Mouse (Mus musculus) adrenal gland, adult 2 months (tissue): ENCODE data around the gene Adamts18. TPM values are rescaled to one million over a fixed set of nuclear protein-coding genes. Genes with fewer than 3 reads are reported as not detected.
A peak's percentile ranks its signal among the peaks of the same experiment; 100 is the strongest.
"Not testable (repeated sequence)": the region's sequence is repeated elsewhere in the genome, so short reads cannot be mapped to it uniquely, and the experiment has no call there.

Experiments used
- DNase-seq: peaks from one replicate; pipeline ENCODE4 v3.0.0; 2021
- polyA plus RNA-seq: library from polyadenylated mRNA; depleted of rRNA; stranded (reverse); fragments of >200 nt; gene quantifications from 2 replicates; pipeline ENCODE4 v1.2.3, GENCODE M21; 2012
- total RNA-seq, 2 experiments: library from RNA; stranded (reverse); gene quantifications; 2 replicates each; pipeline ENCODE4 v1.2.3; 2021

The Adamts18 gene
- total and polyA plus RNA-seq, 3 experiments, result 0.09 TPM; not detected in 2

DNA sequence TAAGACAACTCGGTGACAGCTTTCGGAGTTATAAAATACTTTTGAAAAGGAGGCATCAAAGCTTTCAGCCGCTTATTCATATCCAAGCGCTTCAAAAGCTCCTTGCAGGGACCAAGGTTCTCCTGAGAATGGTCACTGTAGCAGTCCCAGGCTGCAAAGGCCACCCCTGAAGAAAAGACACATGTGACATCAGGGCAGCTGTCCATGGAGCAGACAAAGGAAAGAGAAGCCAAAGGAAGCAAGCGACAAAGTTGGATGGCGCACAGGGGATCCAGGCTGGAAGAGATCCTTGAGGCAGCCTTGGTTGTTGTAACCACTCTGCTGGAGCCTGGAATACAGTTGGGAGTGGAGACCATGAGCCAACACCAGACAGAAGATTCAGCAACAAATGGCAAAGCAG is 10.3 kb downstream of the Adamts18 start:
- peak; percentile 11 for DNase-seq

DNA sequence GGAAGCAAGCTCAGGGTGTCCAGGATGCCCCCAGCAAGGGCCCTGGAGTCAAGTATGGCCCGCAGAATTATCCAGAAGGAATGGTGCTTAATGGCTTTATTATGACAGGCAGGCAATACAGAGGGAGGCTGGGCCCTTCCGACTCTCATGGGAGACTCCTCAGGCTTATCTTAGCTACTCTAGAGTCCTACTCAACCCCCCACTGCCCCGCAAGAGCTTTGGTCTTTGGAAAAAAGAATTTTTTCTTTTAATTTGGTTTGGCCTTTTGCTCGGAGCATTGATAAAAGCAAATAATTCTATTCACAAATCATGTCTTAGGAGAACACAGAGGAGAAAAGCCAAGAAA is 11.0 kb downstream of the Adamts18 start:
- no peak for DNase-seq

DNA sequence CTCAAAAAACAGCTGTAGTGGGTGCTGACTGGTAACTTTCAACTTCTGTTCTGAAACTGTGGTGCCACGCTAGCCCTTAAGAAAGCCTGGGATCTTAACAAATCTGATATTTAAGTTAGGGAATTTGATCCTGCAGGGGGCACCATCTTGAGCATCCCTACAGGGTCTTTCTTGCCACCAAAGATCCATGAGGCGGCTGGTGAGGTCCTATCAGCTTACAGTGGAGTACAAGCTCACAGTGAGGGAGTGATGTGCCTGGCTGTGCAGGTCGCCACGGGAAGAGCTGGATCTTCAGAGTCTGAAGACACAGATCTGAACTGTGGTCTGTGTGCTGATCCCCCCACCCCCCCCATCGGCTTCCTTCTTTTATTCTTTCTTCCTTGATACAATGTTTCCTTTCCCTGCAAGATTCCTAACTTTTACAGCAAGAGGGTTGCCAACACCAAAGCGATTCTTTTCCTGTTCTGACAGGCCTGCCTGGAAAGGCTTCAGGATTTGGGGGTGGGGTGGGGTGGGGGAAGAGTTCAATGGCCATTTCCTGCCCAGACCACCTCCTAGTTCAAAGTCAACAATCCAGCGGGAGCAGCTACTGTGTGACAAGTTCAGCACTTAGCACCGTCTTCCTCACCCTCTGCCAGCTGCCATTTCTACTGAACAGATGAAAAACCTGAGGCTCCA is 11.5 kb downstream of the Adamts18 start:
- no peak for DNase-seq

DNA sequence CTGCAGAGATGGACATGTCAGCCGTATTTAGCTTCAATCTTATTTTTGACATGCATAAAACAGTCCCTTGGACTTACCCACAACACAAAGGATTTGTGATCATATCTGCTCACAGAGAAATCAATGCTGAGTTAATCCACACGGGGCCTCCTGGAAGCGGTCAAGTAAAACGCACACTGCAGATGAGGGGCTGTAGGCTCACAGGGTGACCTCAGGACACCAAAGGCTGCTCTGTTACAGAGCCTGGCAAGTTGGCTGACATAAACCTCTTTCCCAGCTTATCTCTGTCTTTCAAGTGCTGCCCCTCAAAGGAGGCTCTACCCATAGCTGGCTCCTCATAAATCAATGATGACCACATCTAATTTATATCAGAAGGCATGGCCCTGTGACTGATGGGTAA is 14.9 kb downstream of the Adamts18 start:
- DNase-seq, result peak; percentile 15

DNA sequence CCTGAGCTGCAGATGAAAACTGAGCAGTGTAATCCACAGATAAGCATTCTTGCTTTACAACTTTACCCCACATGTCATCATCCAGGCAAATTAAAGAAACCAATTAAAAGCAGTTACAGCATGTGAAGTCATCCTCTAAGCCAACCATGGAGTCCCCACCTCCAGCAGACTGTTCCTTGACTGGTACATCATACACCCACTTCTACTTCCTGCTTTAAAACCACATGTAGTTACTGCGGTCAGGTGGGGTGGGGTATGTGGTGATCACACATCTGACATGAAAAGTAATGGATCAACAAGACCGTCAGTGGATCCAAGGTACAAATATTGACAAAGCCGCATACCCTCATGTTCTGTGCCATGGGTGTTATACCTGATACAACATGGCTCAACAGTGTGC is 21.3 kb downstream of the Adamts18 start:
- DNase-seq, result no peak

DNA sequence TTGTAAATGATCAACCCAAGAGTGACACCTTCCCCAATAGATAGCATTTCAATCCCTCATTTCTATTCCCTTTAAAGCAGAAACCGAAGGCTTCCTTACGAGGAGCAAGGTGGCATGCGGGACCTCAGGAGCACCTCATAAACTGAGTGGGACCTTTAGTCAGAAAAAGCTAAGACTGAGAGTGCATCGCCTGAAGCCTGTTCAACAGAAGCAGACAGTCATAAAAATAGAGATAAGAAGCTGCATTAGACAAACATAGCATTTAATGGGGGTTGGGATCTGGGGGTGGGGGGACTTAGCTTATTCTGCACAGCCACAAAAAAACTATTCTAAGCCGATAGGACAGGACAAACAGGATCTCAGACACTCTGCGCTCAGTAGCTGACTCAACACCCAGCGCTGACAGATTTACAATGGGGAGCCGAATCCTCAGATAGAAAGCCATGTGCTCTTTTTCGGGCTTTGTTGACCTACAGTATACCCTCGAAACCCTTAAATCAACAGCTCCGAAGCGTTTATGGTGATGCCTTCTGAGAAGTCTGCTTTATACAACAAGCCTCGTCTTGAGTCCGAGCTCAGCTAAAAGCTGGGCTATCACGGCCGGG is 27.5 kb downstream of the Adamts18 start:
- DNase-seq, result no peak

DNA sequence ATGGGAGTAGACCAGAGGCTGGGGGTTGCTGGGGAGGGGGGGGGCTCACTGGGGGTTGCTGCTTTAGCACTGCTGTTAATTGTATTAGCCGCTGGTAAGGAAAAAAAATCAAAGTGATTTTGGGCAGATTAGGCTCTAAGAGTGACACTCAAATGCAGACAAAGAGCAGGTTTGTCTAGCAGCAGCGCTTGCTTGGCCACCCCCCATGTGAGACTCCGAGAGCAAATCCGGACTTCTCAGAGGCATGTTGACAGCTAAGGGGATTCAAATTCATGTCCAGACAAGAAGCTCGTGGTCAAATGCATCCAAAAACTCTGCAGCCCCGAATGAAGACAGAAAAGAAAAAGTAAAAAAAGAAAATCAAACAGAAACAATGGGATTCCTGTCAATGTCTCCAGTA is 34.6 kb downstream of the Adamts18 start:
- DNase-seq, result no peak

DNA sequence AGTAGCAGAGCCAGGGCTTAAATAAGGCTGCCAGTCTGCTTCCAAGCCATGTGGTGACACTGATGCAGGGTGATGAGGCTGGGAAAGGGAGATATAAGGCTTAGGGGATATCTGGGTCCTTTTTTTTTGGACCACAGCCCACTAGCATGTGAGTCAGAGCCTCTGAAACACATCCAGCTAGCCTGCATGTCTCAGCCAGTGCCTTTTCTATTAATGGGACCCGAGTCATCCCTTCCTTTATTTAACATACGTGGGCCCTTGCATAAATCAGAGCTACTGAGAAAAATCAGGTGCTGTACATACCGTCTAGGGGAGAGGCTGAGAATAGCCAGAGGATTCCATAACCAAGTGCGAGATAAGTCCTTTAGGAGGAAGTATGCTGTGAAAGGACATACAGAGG is 37.0 kb downstream of the Adamts18 start:
- no peak for DNase-seq

DNA sequence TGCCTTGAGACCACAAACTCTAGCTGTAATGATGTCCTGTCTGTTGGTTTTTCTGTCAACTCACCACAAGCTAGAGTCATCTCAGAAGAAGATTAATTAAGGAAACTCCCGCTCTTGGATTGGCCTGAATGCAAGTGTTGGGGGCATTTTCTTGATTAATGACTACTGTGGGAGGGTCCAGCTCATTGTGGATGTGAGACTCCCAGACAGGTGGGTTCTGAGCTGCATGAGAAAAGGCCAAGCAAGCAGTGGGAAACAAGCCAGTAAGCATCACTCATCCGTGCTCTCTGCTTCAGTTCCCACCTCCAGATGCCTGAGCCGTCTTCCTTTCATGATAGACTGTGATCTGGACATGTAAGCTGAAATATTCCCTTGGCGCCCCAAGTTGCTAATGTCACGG is 38.6 kb downstream of the Adamts18 start:
- no peak for DNase-seq

DNA sequence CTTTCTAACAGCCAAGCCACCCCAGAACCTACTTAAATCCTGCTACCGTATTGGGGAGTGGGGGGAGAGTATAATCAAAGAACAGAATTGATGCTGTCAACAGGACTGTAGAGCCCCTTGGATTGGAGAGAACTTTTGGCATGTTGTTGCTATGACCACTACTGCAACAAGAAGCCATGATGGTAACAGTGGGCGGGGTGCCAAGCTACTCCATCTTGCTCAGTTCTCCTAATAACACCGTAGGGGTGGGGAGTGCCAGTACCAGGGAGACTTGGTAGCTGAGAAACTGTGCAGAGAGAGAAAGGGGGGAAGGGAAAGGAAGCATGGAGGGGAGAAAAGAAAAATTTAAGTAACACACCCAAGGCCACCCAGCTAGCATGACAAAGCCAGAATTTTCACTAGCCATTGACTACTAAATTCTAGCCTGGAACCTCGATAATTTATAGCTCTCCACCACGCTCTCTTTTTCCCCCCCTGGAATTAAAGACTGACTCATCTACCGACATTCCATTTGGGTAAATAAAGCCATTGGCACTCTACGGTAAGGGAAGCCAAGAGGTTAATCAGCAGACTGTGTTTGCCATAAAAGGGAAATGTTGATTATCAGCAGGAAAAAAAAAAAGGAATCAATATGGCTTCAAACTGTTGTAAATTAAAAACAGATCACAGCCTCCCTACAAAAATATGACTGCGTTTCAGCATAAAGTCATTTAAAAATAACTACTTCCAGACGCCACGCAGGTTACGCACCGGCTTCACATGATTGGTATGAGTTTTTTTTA is 44.5 kb downstream of the Adamts18 start:
- no peak for DNase-seq

DNA sequence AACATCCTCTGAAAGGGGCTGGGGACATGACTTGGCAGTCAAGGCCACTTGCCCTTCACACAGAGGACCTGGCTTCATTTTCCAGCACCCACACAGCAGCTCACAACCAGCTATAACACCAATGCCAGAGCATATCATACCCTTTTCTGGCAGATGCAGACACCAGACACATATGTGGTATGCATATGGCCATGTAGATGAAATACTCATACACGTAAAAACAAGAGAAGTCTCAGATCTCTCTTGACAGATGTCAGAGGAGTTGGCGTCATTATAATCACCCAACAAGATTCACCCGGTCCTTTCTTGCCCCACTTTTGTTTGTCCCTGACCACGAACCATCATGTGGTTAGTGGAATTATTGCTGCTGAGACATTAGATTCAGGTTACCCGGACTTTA is 47.0 kb downstream of the Adamts18 start:
- no peak for DNase-seq

DNA sequence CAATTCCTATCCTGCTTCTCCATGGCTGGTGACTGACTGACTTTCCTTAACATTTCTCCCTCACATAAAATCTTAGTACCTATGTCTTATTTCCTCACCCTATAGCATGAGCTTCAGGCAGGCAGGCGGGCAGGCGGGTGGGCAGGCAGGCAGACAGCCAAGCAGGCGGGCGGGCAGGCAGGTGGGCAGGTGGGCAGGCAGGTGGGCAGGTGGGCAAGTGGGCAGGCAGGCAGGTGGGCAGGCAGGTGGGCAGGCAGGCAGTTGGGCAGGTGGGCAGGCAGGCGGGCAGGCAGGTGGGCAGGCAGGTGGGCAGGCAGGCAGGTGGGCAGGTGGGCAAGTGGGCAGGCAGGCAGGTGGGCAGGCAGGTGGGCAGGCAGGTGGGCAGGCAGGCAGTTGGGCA is 48.0 kb downstream of the Adamts18 start:
- not testable (repeated sequence) for DNase-seq

DNA sequence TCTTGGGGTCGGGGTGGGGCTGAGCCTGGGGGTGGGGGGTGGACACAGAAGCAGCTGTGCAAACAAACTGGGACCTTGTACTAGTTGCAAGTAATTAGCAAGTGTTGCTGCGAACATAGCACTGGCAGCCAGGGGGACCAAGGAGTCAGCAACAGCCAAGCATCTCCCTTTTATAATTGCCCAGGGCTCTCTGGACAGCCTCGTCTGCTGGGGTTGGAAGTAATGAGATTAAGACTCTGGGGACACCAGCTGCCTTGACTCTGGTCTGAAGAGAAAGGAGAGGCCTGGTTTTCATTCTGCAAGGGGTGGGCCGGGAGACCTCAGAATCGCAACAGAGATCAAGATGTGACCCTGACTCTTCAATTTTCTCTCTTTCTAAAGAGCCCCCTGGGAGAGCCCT is 49.0 kb downstream of the Adamts18 start:
- DNase-seq, result no peak

DNA sequence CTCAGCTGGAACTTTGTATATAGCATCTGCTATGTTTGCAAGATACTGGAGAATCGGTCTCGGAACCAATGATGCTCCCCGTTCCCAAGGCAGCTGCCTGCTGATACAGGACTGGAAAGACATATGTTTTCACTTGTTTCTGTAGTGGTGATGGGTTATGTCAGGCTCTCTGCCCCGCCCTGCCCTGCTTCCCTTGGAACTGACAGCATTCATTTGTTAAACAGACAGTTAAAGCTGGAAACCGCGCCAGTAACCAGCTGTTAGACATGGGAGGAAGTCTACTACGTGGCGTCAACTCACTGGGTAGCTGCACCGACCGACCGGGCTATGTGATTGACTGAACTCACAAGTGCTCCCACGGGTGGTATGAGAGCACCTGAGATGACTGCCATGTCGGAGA is 56.7 kb downstream of the Adamts18 start:
- DNase-seq, result no peak

DNA sequence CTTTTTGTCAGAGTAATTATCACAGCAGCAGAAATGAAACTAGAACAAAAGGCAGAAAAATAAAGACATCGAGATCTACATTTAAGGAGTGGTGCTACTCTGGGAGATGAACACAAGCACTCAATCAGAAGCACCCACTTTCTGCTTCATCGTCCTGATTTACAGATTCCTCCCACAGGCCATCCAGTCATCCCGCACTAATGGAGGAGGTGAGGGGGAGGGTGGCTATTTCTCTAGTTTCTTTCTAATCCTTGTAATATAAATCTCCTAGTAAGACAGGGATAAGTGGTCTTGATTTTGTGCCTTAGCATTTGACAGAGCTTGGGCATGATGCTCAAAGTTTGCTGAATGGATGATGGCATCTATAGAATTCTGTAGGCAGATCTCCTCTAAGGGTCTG is 57.5 kb downstream of the Adamts18 start:
- DNase-seq, result no peak

DNA sequence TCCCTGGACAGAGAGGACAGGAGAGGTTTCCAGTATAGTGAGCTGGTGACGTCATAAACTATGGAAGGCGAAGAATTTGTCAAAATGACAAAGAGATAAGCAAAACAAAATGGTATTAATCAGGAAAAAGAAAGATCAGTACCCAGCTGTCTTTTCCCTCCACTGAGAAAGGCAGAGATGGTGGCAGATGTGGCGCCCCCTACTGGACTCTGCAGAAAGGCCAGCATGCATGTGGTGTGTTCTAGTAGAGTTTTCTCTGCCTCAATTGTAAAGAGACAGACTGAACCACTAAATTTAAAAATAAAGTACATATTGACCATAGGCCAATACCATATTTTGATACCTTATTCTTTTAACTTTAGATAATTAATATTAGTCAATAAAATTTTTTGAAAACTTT is 64.8 kb downstream of the Adamts18 start:
- DNase-seq, result no peak

DNA sequence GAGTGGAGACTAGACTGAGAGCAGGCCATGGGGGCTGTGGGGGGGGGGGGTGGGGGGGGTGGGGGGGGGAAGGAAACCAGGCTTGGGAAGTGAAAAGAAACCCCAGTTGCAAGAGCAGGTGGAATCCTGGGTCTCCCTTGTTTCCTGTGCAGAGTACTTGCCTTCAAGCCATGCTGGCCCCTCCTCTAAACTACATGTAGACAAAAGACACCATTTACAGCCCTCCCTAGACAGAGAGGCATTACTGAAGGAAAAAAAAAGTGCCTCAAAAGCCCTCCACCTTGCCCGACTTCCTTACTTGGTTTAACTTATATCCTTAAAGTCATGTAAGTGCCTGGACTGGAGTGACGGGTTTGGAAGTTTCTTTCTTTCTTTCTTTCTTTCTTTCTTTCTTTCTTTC is 67.0 kb downstream of the Adamts18 start:
- no peak for DNase-seq

DNA sequence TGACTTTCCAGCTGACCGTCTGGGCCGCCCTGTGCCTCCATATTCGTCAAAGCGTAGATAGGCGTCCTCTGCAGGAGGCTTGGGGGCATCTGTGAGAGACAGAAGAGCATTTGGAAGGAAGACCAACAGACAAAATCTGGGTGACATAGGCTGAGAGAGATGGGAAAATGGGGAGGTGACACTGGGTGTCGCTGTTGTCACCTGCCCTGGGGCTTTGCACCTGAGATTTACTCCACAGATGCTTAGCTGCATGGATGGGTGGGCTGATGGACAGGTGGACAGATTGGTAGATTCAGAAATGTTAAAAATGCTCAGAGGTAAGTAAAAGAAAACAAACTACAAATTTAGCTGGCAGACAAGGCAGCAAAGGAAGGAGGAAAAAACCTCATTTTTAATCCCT is 73.2 kb downstream of the Adamts18 start:
- DNase-seq, result no peak

DNA sequence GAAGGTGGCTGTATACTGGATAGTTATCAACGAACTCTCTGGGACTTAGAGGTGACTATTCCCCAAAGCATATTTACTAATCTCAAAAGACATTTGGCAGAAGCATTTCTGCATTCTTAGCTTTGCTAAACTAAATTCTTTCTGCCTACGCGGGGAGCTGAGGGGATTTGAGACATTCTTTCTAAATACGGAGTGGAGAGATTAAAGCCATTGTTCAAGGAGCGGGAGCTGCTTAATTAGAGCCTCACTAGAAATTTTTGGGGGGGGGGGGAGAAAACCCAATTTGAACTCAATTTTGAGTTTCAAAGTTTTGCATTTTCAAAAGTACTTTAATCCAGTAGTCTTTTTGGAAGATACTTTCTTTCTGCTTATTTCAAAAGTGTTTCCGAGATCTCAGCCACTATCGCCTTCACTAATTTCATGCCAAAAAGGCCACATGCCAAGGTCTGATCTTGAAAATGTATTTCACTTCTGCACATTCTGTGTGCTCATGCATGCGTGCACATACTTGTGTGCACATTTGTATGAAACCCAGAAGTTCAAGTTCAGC is 79.6 kb downstream of the Adamts18 start:
- no peak for DNase-seq

DNA sequence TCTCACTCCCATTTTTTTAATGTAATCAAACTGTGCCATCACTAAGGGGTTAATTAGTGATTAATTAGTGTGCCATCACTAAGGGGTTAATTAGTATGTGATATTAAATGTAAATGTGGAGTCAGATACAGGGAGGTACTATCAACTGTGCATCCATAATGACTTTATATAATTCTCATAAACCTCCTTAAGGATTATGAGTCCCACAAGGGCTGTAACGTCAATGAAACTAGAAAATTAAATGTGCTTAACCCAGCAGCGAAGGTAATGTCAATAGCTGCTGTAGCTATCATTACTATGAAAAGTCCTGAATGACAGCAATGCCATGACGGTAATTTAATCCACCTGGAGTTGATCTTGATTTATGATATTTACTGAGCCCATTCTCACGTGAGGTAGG is 83.4 kb downstream of the Adamts18 start:
- no peak for DNase-seq

DNA sequence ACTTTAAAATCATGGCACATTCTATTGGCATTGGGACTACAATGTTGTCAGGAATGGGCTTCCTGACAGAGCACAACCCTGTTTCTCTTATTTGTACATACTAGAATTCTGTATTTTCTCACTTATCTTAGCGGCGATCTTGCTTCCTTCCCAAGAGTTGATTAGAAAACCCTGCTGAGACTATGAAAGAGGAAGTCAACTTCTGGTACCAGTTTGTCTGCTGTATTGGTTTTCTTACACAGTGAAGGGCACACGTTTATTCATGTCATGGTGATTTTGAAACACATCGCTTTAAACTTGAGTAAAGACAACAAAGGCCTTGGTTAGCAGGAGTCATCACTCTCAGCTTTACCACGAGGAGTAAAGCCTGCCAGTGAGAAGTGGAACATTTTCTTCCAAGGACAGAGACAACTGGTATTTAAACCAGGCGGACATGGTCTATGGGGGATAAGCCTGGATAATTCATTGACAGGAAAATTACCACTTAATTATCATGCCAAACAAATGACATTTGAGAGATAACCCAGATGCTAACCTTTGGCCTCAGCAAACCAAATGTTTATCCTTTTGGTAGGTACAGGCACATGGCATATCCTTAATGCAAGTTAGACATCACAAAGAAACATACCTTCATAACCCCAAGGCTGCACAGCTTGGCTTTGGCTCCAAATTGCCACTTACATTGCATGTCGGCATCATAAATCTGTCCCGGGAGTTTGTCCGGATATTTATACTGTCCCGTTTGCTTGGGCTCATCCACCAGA is 84.8 kb downstream of the Adamts18 start:
- peak; percentile 21 for DNase-seq

DNA sequence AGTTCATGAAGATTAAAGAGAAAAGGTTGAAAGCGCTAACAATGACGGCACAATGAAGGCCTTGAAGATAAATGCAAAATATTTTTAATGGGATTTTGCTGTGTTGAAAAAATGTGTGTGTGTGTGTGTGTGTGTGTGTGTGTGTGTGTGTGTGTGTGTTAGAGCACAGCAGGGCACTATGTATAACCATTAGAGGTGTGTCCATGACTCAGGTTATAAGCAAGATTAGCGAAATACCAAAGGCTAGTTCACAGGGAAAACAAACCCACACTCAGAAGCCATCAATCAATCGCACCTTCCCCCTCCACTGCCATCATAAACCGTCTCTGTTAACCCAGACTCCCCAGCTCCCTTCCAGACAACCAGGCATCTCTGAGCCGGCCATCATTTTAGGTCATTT is 86.4 kb downstream of the Adamts18 start:
- no peak for DNase-seq

DNA sequence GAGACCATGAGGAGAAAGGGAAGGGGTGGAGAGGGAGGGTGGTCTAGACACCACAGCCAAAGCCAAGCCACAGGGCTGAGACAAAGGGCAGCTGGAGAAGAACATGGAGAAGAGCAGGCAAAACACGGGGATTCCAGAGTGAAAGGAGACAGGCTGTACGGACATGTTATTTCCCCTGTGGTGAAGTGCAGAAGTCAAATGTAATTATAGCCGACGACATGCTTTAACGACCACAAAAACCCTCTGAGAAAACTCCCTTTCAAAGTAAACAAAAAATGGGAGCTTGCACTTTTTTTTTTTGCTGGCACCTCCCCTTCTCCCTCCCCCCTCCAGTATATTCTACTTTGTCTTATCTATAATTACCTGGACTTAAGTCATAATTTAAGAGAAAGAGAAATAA is 92.7 kb downstream of the Adamts18 start:
- no peak for DNase-seq
